Mouse (Mus musculus) embryonic facial prominence, embryonic 12.5 days (tissue): ENCODE data around the gene Polr3h. TPM values are rescaled to one million over a fixed set of nuclear protein-coding genes. Genes with fewer than 3 reads are reported as not detected.

Experiments
- ATAC-seq: fragments of 200-750 bp; cut with Nextera tagmentation; 2 replicates; pipeline ENCODE4 v1.8.0; 2017; ENCODE audit not compliant: insufficient number of reproducible peaks, insufficient read depth, low FRiP score, low TSS enrichment
- H3K27ac ChIP-seq: fragments of 300-500 bp; sonication (generic); 2 replicates; pipeline ENCODE4 v1.5.1; 2016; ENCODE audit warnings: mild to moderate bottlenecking
- H3K27me3 ChIP-seq: fragments of 300-500 bp; sonication (generic); 2 replicates; pipeline ENCODE4 v1.6.1; 2016; ENCODE audit warnings: mild to moderate bottlenecking, moderate library complexity
- H3K36me3 ChIP-seq: fragments of 300-500 bp; sonication (generic); 2 replicates; pipeline ENCODE4 v1.6.1; 2016; ENCODE audit warnings: mild to moderate bottlenecking
- H3K4me1 ChIP-seq: fragments of 300-500 bp; sonication (generic); 2 replicates; pipeline ENCODE4 v1.6.1; 2016
- H3K4me2 ChIP-seq: fragments of 300-500 bp; sonication (generic); replicated peaks from 2 replicates; pipeline ENCODE4 v1.6.1; 2016; ENCODE audit warnings: mild to moderate bottlenecking, moderate library complexity
- H3K4me3 ChIP-seq: fragments of 300-500 bp; sonication (generic); 2 replicates; pipeline ENCODE4 v1.5.1; 2016; ENCODE audit warnings: mild to moderate bottlenecking
- H3K9ac ChIP-seq: fragments of 300-500 bp; sonication (generic); 2 replicates; pipeline ENCODE4 v1.6.1; 2016; ENCODE audit warnings: mild to moderate bottlenecking, moderate library complexity
- H3K9me3 ChIP-seq: fragments of 300-500 bp; sonication (generic); 2 replicates; pipeline ENCODE4 v1.6.1; 2016; ENCODE audit warnings: mild to moderate bottlenecking, moderate library complexity
- WGBS: fragments of 180-500 bp; shearing (Covaris S2); methylation state at CpG from one replicate; pipeline ENCODE4 v1.1.7; 2016; 5-methylcytosine and 5-hydroxymethylcytosine counted together
- polyA plus RNA-seq: library from polyadenylated mRNA; unstranded; fragments of >200 nt; fragmentation: Nextera tagmentation; extraction: Ambion mirVana; gene quantifications from 2 replicates; pipeline ENCODE4 v1.2.1, GENCODE M21; 2016

Polr3h gene
- polyA plus RNA-seq, 1 experiment from 2014 or later = 59.3 TPM

DNA sequence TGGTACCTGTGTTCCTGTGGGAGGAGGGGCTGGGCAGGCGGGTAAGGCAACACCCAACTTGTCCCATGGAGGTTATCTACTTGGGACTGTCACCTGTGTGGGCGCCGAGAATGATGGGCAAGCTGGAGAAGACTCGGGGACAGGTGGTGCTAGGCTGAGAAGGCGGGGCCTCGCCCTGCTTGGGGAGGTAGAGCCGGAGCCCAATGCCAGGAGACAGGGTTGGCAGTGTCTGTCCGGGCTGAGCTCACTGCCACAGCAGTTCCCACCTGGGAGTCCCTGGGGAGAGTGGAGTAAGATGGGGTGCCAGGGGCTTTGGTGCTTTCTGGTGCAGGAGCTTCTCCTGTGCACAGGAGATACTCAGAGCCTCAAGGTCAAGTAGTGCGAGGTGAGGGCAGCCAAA lies 76.9 kb downstream of the Polr3h start:
- no peak overlapping the region for H3K4me3 ChIP-seq
- H3K9ac ChIP-seq = no peak overlapping the region
- H3K4me1 ChIP-seq = peaks cover 6% of the 10 kb centered on the region; the same call in 1 of the 2 replicates
- WGBS = 85% methylated on average over 9 of the region's 9 CpGs
- no peak overlapping the region for H3K4me2 ChIP-seq
- H3K36me3 ChIP-seq = peaks cover 57% of the 10 kb centered on the region
- no peak overlapping the region for H3K27ac ChIP-seq
- H3K27me3 ChIP-seq = no peaks in the 10 kb centered on the region
- ATAC-seq = no peak
- H3K9me3 ChIP-seq = no peaks in the 10 kb centered on the region

DNA sequence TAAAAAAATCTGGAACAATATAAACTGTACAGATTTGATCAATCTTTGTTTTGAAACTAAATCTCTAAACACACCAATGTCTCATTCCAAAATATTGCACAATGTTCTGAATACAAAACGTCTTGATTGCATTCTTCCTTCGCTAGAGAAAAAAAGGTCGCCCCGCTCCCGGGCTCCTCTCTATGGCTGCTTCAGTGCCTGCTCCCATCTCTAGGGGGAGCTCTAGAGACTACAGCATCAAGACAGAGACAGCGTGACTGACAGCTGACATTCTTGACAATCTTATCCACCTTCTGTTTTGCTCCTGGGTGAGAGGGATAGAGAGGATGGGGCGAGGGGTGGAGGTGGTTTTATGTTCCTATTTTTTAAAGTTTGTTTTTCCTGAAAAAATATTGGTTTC lies 77.7 kb downstream of the Polr3h start:
- H3K9me3 ChIP-seq = no peaks in the 10 kb centered on the region
- H3K9ac ChIP-seq = no peak overlapping the region
- 46% methylated on average over 7 of the region's 7 CpGs for WGBS
- no peak for ATAC-seq
- no peaks in the 10 kb centered on the region for H3K27me3 ChIP-seq
- no peak overlapping the region for H3K27ac ChIP-seq
- H3K36me3 ChIP-seq = peaks cover 56% of the 10 kb centered on the region
- peaks cover 6% of the 10 kb centered on the region; the same call in 1 of the 2 replicates for H3K4me1 ChIP-seq
- H3K4me2 ChIP-seq = no peak overlapping the region
- H3K4me3 ChIP-seq = no peak overlapping the region

- H3K36me3 ChIP-seq = peaks cover 52% of the 10 kb centered on the region
- no peak overlapping the region for H3K9ac ChIP-seq
- peaks cover 6% of the 10 kb centered on the region; the same call in 1 of the 2 replicates for H3K4me1 ChIP-seq
- no peaks in the 10 kb centered on the region for H3K27me3 ChIP-seq
- 88% methylated on average over 5 of the region's 5 CpGs for WGBS
- no peak for ATAC-seq
- H3K9me3 ChIP-seq = no peaks in the 10 kb centered on the region
- H3K4me2 ChIP-seq = no peak overlapping the region
- no peak overlapping the region for H3K4me3 ChIP-seq
- H3K27ac ChIP-seq = no peak overlapping the region
These were observed 78.2 kb downstream of the Polr3h start for GRCm38 (mm10) chr15:81847861-81848260.

GRCm38 (mm10) chr15:81847161-81847560 lies 78.9 kb downstream of the Polr3h start:
- Histone ChIP-seq H3K4me1 (peaks cover 6% of the 10 kb centered on the region; the same call in 1 of the 2 replicates), H3K27me3 (no peaks in the 10 kb centered on the region), H3K9ac (no peak overlapping the region), H3K27ac (no peak overlapping the region), H3K36me3 (peaks cover 47% of the 10 kb centered on the region), H3K4me2 (no peak overlapping the region), H3K4me3 (no peak overlapping the region), H3K9me3 (no peaks in the 10 kb centered on the region)
- no peak for ATAC-seq
- 89% methylated on average over 4 of the region's 4 CpGs for WGBS

GRCm38 (mm10) chr15:81846755-81847154 lies 79.3 kb downstream of the Polr3h start:
- H3K4me1 ChIP-seq = peaks cover 6% of the 10 kb centered on the region; the same call in 1 of the 2 replicates
- ATAC-seq = no peak
- 86% methylated on average over 9 of the region's 9 CpGs for WGBS
- no peak overlapping the region for H3K27ac ChIP-seq
- H3K4me3 ChIP-seq = no peak overlapping the region
- H3K4me2 ChIP-seq = no peak overlapping the region
- H3K27me3 ChIP-seq = no peaks in the 10 kb centered on the region
- H3K9ac ChIP-seq = no peak overlapping the region
- H3K36me3 ChIP-seq = peaks cover 43% of the 10 kb centered on the region
- H3K9me3 ChIP-seq = no peaks in the 10 kb centered on the region

DNA sequence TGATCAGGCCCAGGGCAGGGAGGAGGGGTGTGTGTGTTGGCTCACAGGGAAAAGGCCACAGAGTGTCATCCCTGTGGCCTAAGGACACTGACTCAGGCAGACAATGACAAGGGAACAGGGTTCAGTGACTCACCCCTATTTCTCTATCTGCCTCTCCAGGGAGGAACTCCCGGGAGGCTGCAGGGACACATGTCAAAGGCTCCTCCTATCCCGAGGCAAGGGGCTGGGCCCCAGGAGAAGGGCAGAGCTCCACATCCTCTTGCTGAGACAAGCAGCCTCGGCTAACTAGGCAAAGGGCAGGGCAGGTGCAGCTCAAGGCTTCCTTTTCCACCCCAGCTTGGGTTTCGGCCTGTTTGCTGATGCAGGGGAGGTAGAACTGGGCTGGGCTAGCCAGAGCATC lies 80.3 kb downstream of the Polr3h start:
- Histone ChIP-seq H3K9ac (no peak overlapping the region), H3K4me3 (no peak overlapping the region), H3K9me3 (no peaks in the 10 kb centered on the region), H3K4me1 (peaks cover 3% of the 10 kb centered on the region; the same call in 1 of the 2 replicates), H3K27me3 (no peaks in the 10 kb centered on the region), H3K36me3 (peaks cover 32% of the 10 kb centered on the region), H3K4me2 (no peak overlapping the region), H3K27ac (no peak overlapping the region)
- ATAC-seq = no peak
- 23% methylated on average over 4 of the region's 4 CpGs for WGBS

DNA sequence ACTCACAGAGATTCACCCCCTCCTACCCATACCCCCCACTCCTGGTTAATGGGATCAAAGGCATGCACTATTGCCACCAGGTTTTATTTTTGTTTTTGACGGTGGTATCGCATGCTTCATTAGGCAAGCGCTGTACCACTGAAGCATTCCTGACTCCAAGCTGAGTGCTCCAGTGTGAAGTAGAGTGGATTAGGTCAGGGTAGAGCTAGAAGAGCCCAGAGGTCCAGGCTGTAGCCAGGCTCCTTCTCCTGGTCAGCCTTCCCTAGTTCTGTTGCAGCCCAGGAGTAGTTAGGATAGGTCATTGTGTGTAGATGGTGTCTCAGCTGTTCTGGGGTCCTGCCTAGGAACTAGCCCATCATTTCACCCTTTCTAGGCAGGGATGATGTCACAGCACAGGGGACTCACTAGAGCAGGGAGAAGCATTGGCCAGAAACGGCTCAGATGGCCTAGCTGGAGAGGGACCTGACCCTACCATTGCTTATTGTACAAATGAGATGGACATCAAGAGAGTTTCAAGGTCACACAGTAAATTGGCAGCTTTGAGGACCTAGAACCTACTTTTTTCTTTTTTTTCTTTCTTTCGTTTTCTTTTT lies 80.9 kb downstream of the Polr3h start:
- Histone ChIP-seq H3K4me2 (no peak overlapping the region), H3K4me1 (no peaks in the 10 kb centered on the region), H3K36me3 (peaks cover 26% of the 10 kb centered on the region), H3K9ac (no peak overlapping the region), H3K4me3 (no peak overlapping the region), H3K27me3 (no peaks in the 10 kb centered on the region), H3K9me3 (no peaks in the 10 kb centered on the region), H3K27ac (no peak overlapping the region)
- ATAC-seq = no peak
- 75% methylated on average over 5 of the region's 5 CpGs for WGBS

- ATAC-seq = no peak
- WGBS = 87% methylated on average over 7 of the region's 7 CpGs
These were observed 83.8 kb downstream of the Polr3h start for GRCm38 (mm10) chr15:81842275-81842674.

GRCm38 (mm10) chr15:81840306-81840705 lies 85.7 kb downstream of the Polr3h start:
- Histone ChIP-seq H3K9ac (no peak overlapping the region), H3K4me1 (peaks cover 12% of the 10 kb centered on the region), H3K4me3 (no peak overlapping the region), H3K27me3 (0 out of 2 replicates have a peak, but pooled peaks cover 3% of the 10 kb centered on the region), H3K36me3 (no peaks in the 10 kb centered on the region), H3K27ac (no peak overlapping the region), H3K9me3 (no peaks in the 10 kb centered on the region), H3K4me2 (no peak overlapping the region)
- ATAC-seq = no peak
- WGBS = 83% methylated on average over 7 of the region's 7 CpGs

More at GRCm38 (mm10) chr15:81842275-81842674, 83.8 kb downstream of the Polr3h start:
- Histone ChIP-seq H3K4me3 (no peak overlapping the region), H3K27me3 (no peaks in the 10 kb centered on the region), H3K9me3 (no peaks in the 10 kb centered on the region), H3K9ac (no peak overlapping the region), H3K27ac (no peak overlapping the region), H3K4me2 (no peak overlapping the region), H3K4me1 (no peaks in the 10 kb centered on the region), H3K36me3 (peaks cover 6% of the 10 kb centered on the region; the same call in 1 of the 2 replicates)

GRCm38 (mm10) chr15:81839634-81840033 lies 86.4 kb downstream of the Polr3h start:
- Histone ChIP-seq H3K4me2 (no peak overlapping the region), H3K36me3 (no peaks in the 10 kb centered on the region), H3K9me3 (no peaks in the 10 kb centered on the region), H3K27me3 (0 out of 2 replicates have a peak, but pooled peaks cover 3% of the 10 kb centered on the region), H3K4me1 (peaks cover 12% of the 10 kb centered on the region), H3K27ac (no peak overlapping the region), H3K9ac (no peak overlapping the region), H3K4me3 (no peak overlapping the region)
- no peak for ATAC-seq
- 78% methylated on average over 5 of the region's 5 CpGs for WGBS

- Histone ChIP-seq H3K4me3 (no peak overlapping the region), H3K36me3 (no peaks in the 10 kb centered on the region), H3K9me3 (no peaks in the 10 kb centered on the region), H3K4me2 (no peak overlapping the region), H3K27me3 (0 out of 2 replicates have a peak, but pooled peaks cover 3% of the 10 kb centered on the region), H3K27ac (no peak overlapping the region), H3K4me1 (peaks cover 17% of the 10 kb centered on the region), H3K9ac (no peak overlapping the region)
- no peak for ATAC-seq
- 67% methylated on average over 14 of the region's 14 CpGs for WGBS
These were observed 87.3 kb downstream of the Polr3h start for GRCm38 (mm10) chr15:81838554-81839235.
